Mouse (Mus musculus) left cerebral cortex, adult 2 months (tissue): ENCODE data around the gene Grap. TPM values are rescaled to one million over a fixed set of nuclear protein-coding genes. Genes with fewer than 3 reads are reported as not detected.

Experiments used
- DNase-seq, 2 experiments: peaks; one replicate each; pipeline ENCODE4 v3.0.0; 2021 to 2022; ENCODE audit warnings: low spot score in 2 of 2, mixed read lengths in 1 of 2; ENCODE audit errors: extremely low spot score in 1 of 2
- H3K27ac ChIP-seq: fragments of 200-600 bp; 2 replicates; pipeline ENCODE4 v1.8.1; 2022
- H3K4me3 ChIP-seq: fragments of 200-600 bp; 2 replicates; pipeline ENCODE4 v1.8.1; 2022
- CTCF ChIP-seq: fragments of 200-600 bp; IDR thresholded peaks from 2 replicates; pipeline ENCODE4 v1.8.1; 2022; ENCODE audit warnings: antibody characterized with exemption, mild to moderate bottlenecking, moderate library complexity
- intact Hi-C: fragments of 180-260 bp; cut with DNase I; formaldehyde crosslinking; loops from one replicate; pipeline ENCODE4 v1.15.1; 2025
- total RNA-seq, 2 experiments: library from RNA; stranded (reverse); gene quantifications; 2 replicates each; pipeline ENCODE4 v1.2.3; 2021

Grap gene
- total RNA-seq, 2 experiments from 2014 or later: 4.1 TPM

- no peak for DNase-seq
- intact Hi-C loops: no loop called here
- TF ChIP-seq CTCF: no peak
- no peak overlapping the region for H3K27ac ChIP-seq
- H3K4me3 ChIP-seq: no peak overlapping the region
Measured at GRCm38 (mm10) chr11:61650470-61651265, 2.4 kb upstream of the Grap start.

- intact Hi-C loops: no loop called here
Measured at GRCm38 (mm10) chr11:61652216-61652615, 849 bp upstream of the Grap start.

GRCm38 (mm10) chr11:61653568-61653967 lies 503 bp downstream of the Grap start:
- no peak for TF ChIP-seq CTCF
- H3K4me3 ChIP-seq: peak overlapping the region; percentile 26; the same call in 1 of the 2 replicates
- peak overlapping the region; percentile 47; the same call in 1 of the 2 replicates for H3K27ac ChIP-seq
- intact Hi-C loops: no loop called here
- no peak for DNase-seq

More at GRCm38 (mm10) chr11:61652216-61652615, 849 bp upstream of the Grap start:
- Histone ChIP-seq H3K4me3 (no peak overlapping the region), H3K27ac (no peak overlapping the region)
- TF ChIP-seq CTCF: no peak
- no peak for DNase-seq

- H3K27ac ChIP-seq: no peak overlapping the region
- H3K4me3 ChIP-seq: no peak overlapping the region
- no peak for TF ChIP-seq CTCF
- DNase-seq: no peak
- intact Hi-C loops: no loop called here
Measured at GRCm38 (mm10) chr11:61654786-61655311, 1.8 kb downstream of the Grap start.

GRCm38 (mm10) chr11:61655649-61656048 lies 2.6 kb downstream of the Grap start:
- no peak overlapping the region for H3K4me3 ChIP-seq
- no peak for TF ChIP-seq CTCF
- DNase-seq: no peak
- H3K27ac ChIP-seq: no peak overlapping the region
- intact Hi-C loops: no loop called here

- H3K27ac ChIP-seq: no peak overlapping the region
- intact Hi-C loops: no loop called here
- no peak for DNase-seq
- H3K4me3 ChIP-seq: no peak overlapping the region
- TF ChIP-seq CTCF: no peak
Measured at GRCm38 (mm10) chr11:61656148-61656850, 3.2 kb downstream of the Grap start.

- H3K4me3 ChIP-seq: no peak overlapping the region
- no peak for TF ChIP-seq CTCF
- DNase-seq: no peak
- H3K27ac ChIP-seq: no peak overlapping the region
- intact Hi-C loops: no loop called here
Measured at GRCm38 (mm10) chr11:61657432-61657831, 4.4 kb downstream of the Grap start.

- intact Hi-C loops: no loop called here
- TF ChIP-seq CTCF: no peak
- H3K27ac ChIP-seq: no peak overlapping the region; the same call in 1 of the 2 replicates
- no peak for DNase-seq
- H3K4me3 ChIP-seq: no peak overlapping the region
Measured at GRCm38 (mm10) chr11:61658360-61658922, 5.4 kb downstream of the Grap start.

GRCm38 (mm10) chr11:61659011-61659858 lies 6.2 kb downstream of the Grap start:
- no peak for TF ChIP-seq CTCF
- intact Hi-C loops: no loop called here
- no peak overlapping the region for H3K4me3 ChIP-seq
- no peak for DNase-seq
- no peak overlapping the region; the same call in 1 of the 2 replicates for H3K27ac ChIP-seq

- intact Hi-C loops: no loop called here
- Histone ChIP-seq H3K4me3 (no peak overlapping the region), H3K27ac (no peak overlapping the region)
- no peak for TF ChIP-seq CTCF
- DNase-seq: no peak
Measured at GRCm38 (mm10) chr11:61660001-61660400, 6.9 kb downstream of the Grap start.

- no peak overlapping the region for H3K27ac ChIP-seq
- no peak overlapping the region for H3K4me3 ChIP-seq
- intact Hi-C loops: no loop called here
- no peak for TF ChIP-seq CTCF
- DNase-seq: no peak
Measured at GRCm38 (mm10) chr11:61660806-61661392, 7.8 kb downstream of the Grap start.
